Mouse (Mus musculus) mature B cell (primary cell): ENCODE measurements around the gene Vmn1r32.

Experiments
- in situ Hi-C: fragments of 300-500 bp; cut with MboI; formaldehyde crosslinking; loops from 2 replicates; pipeline ENCODE4 v1.14.3; 2019

Vmn1r32 gene

GRCm38 (mm10) chr6:66559996-66560395 lies at the start of gene Vmn1r32:
Gene Vmn1r32, minus strand, starts transcription at chr6:66560096.
- in situ Hi-C loops = no loop called here

GRCm38 (mm10) chr6:66595804-66596203 lies 35.9 kb upstream of the Vmn1r32 start:
- in situ Hi-C loops = no loop called here

GRCm38 (mm10) chr6:66535966-66536365 lies 23.9 kb downstream of the Vmn1r32 start:
- in situ Hi-C loops = loop anchor here (25.0 kb wide), 2 partner anchors 1024 to 1399 kb away; partner anchors contain the start of gene Hpgds

GRCm38 (mm10) chr6:66535028-66535862 lies 24.7 kb downstream of the Vmn1r32 start, which contains the start of gene Mad2l1:
Gene Mad2l1, plus strand, starts transcription at chr6:66535390.
- in situ Hi-C loops = loop anchor here (25.0 kb wide), 2 partner anchors 1023 to 1398 kb away; partner anchors contain the start of gene Hpgds

GRCm38 (mm10) chr6:66534366-66534941 lies 25.4 kb downstream of the Vmn1r32 start:
- in situ Hi-C loops = loop anchor here (25.0 kb wide), 2 partner anchors 1022 to 1397 kb away; partner anchors contain the start of gene Hpgds

- in situ Hi-C loops = loop anchor here (25.0 kb wide), 2 partner anchors 1021 to 1396 kb away; partner anchors contain the start of gene Hpgds
These were observed 26.7 kb downstream of the Vmn1r32 start for GRCm38 (mm10) chr6:66533241-66533640.

- in situ Hi-C loops = loop anchor here (25.0 kb wide), 2 partner anchors 1016 to 1391 kb away; partner anchors contain the start of gene Hpgds
These were observed 31.5 kb downstream of the Vmn1r32 start for GRCm38 (mm10) chr6:66528386-66528785.

GRCm38 (mm10) chr6:66516368-66516767 lies 43.5 kb downstream of the Vmn1r32 start:
- in situ Hi-C loops = no loop called here
